Mouse (Mus musculus) thymus, adult 18-20 months (tissue): ENCODE measurements around the gene E330017A01Rik.
"Not testable (repeated sequence)": the region's sequence is repeated elsewhere in the genome, so short reads cannot be mapped to it uniquely, and the experiment has no call there.

Experiments
- DNase-seq, 2 experiments: peaks; one replicate each; pipeline ENCODE4 v3.0.0; 2022; ENCODE audit warnings: mixed read lengths in 2 of 2

E330017A01Rik gene

GRCm38 (mm10) chr16:58638689-58639175 is at the start of gene E330017A01Rik:
Gene E330017A01Rik (minus strand): TSS chr16:58638739.
- no peak for DNase-seq

- peak; percentile 9 to 10 for DNase-seq
Observed at GRCm38 (mm10) chr16:58685548-58686537, 47.3 kb upstream of the E330017A01Rik start.

- DNase-seq, result no peak
Observed at GRCm38 (mm10) chr16:58684537-58684936, 46.0 kb upstream of the E330017A01Rik start.

GRCm38 (mm10) chr16:58683911-58684310 is 45.4 kb upstream of the E330017A01Rik start:
- no peak for DNase-seq

GRCm38 (mm10) chr16:58682870-58683269 is 44.3 kb upstream of the E330017A01Rik start:
- no peak for DNase-seq

GRCm38 (mm10) chr16:58682046-58682445 is 43.5 kb upstream of the E330017A01Rik start:
- no peak for DNase-seq

GRCm38 (mm10) chr16:58678660-58679059 is 40.1 kb upstream of the E330017A01Rik start:
- DNase-seq, result no peak

- DNase-seq, result no peak
Observed at GRCm38 (mm10) chr16:58677491-58677890, 39.0 kb upstream of the E330017A01Rik start.

GRCm38 (mm10) chr16:58676633-58677032 is 38.1 kb upstream of the E330017A01Rik start:
- no peak for DNase-seq

- no peak for DNase-seq
Observed at GRCm38 (mm10) chr16:58676156-58676555, 37.6 kb upstream of the E330017A01Rik start.

GRCm38 (mm10) chr16:58675256-58675655 is 36.7 kb upstream of the E330017A01Rik start:
- DNase-seq, result no peak

GRCm38 (mm10) chr16:58673811-58674410 is 35.4 kb upstream of the E330017A01Rik start:
- DNase-seq, result no peak

GRCm38 (mm10) chr16:58672396-58672795 is 33.9 kb upstream of the E330017A01Rik start:
- no peak for DNase-seq

GRCm38 (mm10) chr16:58671212-58671985 is 32.9 kb upstream of the E330017A01Rik start:
- DNase-seq, result no peak

- no peak for DNase-seq
Observed at GRCm38 (mm10) chr16:58670643-58671042, 32.1 kb upstream of the E330017A01Rik start.

- DNase-seq, result peak; percentile 64
Observed at GRCm38 (mm10) chr16:58669917-58670630, 31.5 kb upstream of the E330017A01Rik start, which contains the start of gene Cpox. Gene Cpox (plus strand): TSS chr16:58670292.

GRCm38 (mm10) chr16:58669264-58669663 is 30.7 kb upstream of the E330017A01Rik start:
- DNase-seq, result no peak

GRCm38 (mm10) chr16:58668586-58668985 is 30.0 kb upstream of the E330017A01Rik start:
- no peak for DNase-seq

GRCm38 (mm10) chr16:58666681-58667080 is 28.1 kb upstream of the E330017A01Rik start:
- not testable (repeated sequence) for DNase-seq

- DNase-seq, result not testable (repeated sequence)
Observed at GRCm38 (mm10) chr16:58665137-58665536, 26.6 kb upstream of the E330017A01Rik start.

GRCm38 (mm10) chr16:58663816-58664215 is 25.3 kb upstream of the E330017A01Rik start:
- DNase-seq, result no peak

GRCm38 (mm10) chr16:58663021-58663420 is 24.5 kb upstream of the E330017A01Rik start:
- no peak for DNase-seq
